Mouse (Mus musculus) cerebellum, postnatal 14 days (tissue): ENCODE results near the gene Trim30d.
"Not testable (repeated sequence)": the region's sequence is repeated elsewhere in the genome, so short reads cannot be mapped to it uniquely, and the experiment has no call there.

Experiments used
- DNase-seq, 2 experiments: peaks; one replicate each; pipeline ENCODE4 v3.0.0; 2021; ENCODE audit warnings: mixed read lengths in 2 of 2

Trim30d gene

GRCm38 (mm10) chr7:104507421-104508065 lies at the start of gene Trim30d:
Gene Trim30d (minus strand): TSS chr7:104507849.
- DNase-seq = not testable (repeated sequence)

GRCm38 (mm10) chr7:104552700-104553099 lies 45.1 kb upstream of the Trim30d start:
- no peak for DNase-seq

- no peak for DNase-seq
Observed at GRCm38 (mm10) chr7:104549833-104550232, 42.2 kb upstream of the Trim30d start, which contains the start of gene Olfr651. Gene Olfr651 (plus strand): TSS chr7:104550133.

GRCm38 (mm10) chr7:104501589-104502371 lies 5.9 kb downstream of the Trim30d start:
- DNase-seq = no peak

GRCm38 (mm10) chr7:104501186-104501585 lies 6.5 kb downstream of the Trim30d start:
- DNase-seq = not testable (repeated sequence)

GRCm38 (mm10) chr7:104499464-104499863 lies 8.2 kb downstream of the Trim30d start:
- DNase-seq = not testable (repeated sequence)

- DNase-seq = no peak
Observed at GRCm38 (mm10) chr7:104465065-104465744, 42.4 kb downstream of the Trim30d start, which contains the start of gene Trim30a. Gene Trim30a (minus strand): TSS chr7:104465193.

GRCm38 (mm10) chr7:104445961-104446645 lies 61.5 kb downstream of the Trim30d start:
- no peak for DNase-seq
